Mouse (Mus musculus) ovary, postnatal 14 days (tissue): Measurements from ENCODE around the gene Kctd6.
"Not testable (repeated sequence)": the region's sequence is repeated elsewhere in the genome, so short reads cannot be mapped to it uniquely, and the experiment has no call there.

Source experiments
- DNase-seq: peaks from one replicate; pipeline ENCODE4 v3.0.0; 2022; ENCODE audit warnings: low spot score

Gene Kctd6

GRCm38 (mm10) chr14:8213803-8214224, at the start of gene Kctd6:
TSS of gene Kctd6 (plus strand) at chr14:8214140.
- peak; percentile 98 for DNase-seq

GRCm38 (mm10) chr14:8164463-8164862, 49.5 kb upstream of the Kctd6 start:
- DNase-seq = no peak

DNA sequence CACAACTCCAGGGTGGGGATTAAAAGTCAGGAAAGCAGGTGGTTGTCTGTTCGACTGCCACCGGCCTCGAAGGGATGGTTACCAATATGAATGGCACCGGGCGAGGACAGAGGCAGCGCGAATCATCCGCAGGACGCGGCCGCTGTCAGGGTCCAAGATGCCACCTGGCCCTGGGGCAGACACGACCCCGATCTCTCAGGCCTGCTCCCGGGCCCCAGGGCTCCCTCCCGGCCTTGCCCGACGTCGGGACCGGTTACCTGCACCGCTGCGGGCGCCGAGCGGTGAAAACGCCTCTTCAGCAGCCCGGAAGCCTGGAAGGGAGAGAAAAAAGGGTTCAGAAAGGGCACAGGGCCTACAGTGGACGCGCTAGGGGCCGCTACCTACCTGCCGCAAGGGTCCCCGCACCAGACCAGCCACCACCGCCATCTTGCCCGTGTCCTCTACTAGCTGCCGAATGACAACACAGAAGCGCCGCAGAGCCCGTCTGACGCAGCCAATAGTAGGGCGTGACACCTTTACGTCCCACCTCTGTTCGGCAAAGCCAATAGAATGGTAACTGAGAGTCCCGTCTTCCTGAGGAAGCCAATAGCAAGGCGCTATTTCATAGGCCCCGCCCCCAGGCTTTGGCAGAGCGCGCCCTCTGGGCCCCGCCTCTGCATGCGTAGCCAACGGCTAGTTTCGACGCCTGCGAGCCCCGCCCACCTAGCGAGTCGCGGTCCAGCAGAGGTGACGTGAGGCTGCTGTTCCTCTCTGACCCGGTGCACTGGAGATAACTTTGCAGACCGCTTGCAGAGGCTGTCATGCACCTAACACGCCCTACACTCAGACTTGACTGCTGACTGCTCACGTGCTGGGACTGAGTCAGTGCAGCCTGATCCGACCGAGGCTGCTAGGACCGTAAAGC, 41.2 kb upstream of the Kctd6 start, which contains the start of gene Pdhb:
Gene Pdhb, minus strand, starts transcription at position 519 of the 904 bp plus-strand sequence.
- peak; percentile 96 for DNase-seq

DNA sequence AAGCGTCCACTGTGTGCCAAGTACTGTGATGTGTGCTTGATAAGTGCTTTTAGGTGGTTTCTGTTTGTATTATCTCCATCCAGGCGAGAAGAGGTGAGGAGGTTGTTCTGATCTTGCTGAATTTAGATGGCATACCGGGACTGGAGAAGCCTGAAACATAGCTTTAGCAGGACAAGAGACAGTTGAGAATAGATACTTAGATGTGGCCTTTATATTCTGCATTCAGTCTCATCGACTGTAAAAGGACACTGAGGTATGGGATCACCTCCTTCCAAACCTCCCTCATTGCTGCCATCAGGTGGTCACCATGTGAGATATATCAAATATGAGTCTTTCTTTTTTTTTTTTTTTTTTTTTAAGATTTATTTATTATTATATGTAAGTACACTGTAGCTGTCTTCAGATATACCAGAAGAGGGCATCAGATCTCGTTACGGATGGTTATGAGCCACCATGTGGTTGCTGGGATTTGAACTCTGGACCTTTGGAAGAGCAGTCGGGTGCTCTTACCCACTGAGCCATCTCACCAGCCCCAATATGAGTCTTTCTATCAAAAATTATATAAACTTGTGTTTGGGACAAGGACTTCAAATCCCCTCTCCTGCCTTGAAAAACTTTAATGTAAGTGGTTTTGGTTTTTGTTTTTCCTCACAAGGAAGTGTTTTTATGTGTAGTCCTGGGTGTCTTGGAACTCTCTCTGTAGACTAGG, 40.2 kb upstream of the Kctd6 start:
- DNase-seq = not testable (repeated sequence)

DNA sequence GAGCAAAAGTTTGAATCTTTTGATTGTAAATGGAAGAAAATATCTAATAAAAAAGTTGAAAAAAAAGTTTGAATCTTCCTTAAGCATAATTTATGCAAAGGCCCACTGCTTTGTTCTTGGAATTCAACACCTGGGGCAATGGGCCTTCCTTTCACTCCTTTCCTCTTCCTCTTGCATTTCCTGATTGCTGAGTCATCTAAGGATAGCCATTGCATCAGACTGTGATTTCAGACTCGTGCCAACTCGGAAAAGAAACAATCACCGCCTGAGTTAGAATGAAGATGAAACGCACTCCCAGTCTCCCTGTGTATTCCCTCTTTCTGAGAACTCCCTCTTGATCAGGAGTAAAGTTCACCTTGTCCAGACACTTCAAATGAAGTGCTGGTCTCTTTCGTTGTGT, 39.3 kb upstream of the Kctd6 start:
- DNase-seq = no peak

GRCm38 (mm10) chr14:8176251-8176650, 37.7 kb upstream of the Kctd6 start:
- DNase-seq = no peak

- DNase-seq = no peak
These were observed 33.4 kb upstream of the Kctd6 start for GRCm38 (mm10) chr14:8180371-8181035.

DNA sequence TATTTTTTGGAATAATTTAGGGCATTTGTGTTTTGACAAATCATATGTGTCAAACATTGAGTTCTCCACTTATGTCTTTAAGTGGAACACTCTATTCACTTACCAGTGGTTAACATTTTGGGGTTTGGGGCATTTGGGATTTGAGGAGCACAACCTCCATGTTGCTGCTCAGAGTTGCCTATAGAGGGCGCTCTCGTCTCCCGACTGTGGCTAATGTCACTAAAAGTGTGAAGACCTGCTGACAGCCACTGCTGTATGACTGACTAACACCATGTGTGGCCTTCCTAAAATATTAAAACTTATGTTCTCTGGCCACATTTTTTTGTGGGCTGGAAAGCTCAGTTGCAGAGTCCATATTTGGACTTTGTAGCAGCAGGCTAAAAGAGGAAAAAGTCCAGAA, 30.6 kb upstream of the Kctd6 start:
- no peak for DNase-seq

DNA sequence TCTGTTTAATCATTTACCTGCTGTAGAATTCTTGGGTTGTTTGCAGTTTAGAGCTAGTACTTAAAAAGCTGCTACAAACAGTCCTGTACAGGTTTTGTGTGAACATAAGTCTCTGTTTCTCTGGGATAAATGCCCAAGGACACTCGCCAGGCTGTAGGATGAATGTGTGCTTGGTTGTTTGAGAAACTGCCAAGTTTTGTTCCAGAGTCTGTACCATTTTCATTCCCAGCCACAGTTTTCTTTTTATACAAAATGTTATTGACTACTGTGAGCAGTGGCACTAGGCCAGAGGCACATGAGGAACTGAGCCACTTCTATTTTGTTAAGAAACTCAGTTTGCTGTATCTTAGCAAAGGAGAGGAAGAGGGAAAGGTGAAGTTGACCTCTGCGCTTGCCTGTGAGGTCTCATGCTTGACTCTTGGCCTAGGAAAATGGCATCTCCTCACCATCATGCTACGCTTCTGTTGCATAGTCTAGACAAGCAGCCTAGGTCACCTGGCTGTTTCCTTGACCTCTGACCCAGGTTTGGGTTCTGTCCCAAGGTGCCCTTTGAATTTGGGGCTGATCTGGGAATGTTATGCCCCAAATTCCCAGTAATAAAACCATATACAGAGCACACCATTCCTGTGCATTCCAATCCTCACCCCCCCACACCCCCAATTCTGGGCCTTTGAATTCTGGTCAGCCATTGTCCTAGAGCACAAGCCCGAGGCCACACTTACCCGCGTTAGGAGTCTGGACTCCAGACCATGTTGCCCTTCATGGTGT, 27.5 kb upstream of the Kctd6 start:
- DNase-seq = no peak

- DNase-seq = no peak
These were observed 23.4 kb upstream of the Kctd6 start for GRCm38 (mm10) chr14:8190556-8190955.

DNA sequence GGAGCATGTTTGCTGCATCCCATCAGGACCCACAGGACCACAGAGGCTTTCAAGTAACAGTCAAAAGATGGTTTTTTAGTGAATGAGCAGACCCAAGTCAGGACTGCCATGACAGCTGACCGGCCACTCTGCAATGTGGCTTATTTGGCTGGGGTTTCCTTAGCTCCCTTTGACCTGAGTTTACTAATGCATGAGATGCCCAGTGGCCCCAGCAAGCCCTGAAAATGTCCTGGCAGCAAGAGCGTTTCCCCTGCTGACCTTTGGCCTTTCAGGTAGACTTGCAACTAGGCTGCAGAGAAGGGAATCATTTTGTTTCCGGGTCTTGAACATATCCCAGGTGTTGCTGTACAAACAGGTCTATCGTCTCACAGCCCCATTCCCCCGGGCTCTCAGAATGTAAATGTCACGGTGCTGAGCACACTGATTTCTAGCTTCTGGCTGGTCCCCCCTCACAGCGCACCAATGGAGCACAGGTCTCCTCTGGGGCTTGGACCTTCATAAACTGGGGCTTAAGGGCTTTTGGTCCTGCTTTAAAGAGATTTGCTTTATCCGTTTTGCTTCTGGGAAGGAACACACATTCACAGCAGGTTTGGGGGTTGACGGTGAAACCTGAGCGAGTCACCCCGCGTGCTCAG, 22.5 kb upstream of the Kctd6 start:
- DNase-seq = no peak

DNA sequence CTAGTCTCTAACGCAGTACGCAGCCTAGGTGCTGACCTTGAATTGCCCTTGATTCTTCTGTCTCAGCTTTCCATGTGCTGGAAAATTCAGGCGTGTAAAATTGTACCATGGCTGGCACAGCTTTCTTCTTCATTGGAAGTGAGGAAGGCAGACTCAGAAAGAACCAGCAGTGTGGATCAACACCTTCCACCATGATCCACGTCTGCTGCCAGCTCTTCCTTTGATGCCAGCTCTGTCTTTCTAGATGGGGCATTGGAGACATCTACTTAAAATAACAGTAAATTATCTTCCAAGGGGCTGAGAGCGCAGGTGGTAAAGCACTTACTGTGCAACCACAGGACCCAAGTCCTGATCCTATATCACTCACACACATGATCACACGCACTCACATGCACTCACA, 21.2 kb upstream of the Kctd6 start:
- no peak for DNase-seq

DNA sequence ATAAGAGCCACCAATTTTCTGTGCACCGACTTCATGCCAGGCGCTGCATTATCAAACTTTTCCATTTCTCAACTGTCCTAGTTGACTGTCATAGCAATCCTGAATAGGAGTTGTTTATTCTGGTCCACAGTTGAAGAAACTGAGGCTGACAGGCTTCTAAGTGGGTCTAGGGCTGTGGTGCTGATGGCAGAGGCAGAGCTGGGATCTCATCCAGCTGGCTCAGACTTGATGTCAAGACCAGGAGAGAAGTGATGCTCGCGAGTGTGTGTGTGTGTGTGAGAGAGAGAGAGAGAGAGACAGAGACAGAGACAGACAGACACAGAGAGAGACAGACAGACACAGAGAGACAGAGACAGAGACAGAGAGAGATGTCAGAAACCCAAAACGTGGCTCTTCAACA, 13.2 kb upstream of the Kctd6 start:
- DNase-seq = no peak

- DNase-seq = no peak
These were observed 12.2 kb upstream of the Kctd6 start for GRCm38 (mm10) chr14:8201715-8202114.

DNA sequence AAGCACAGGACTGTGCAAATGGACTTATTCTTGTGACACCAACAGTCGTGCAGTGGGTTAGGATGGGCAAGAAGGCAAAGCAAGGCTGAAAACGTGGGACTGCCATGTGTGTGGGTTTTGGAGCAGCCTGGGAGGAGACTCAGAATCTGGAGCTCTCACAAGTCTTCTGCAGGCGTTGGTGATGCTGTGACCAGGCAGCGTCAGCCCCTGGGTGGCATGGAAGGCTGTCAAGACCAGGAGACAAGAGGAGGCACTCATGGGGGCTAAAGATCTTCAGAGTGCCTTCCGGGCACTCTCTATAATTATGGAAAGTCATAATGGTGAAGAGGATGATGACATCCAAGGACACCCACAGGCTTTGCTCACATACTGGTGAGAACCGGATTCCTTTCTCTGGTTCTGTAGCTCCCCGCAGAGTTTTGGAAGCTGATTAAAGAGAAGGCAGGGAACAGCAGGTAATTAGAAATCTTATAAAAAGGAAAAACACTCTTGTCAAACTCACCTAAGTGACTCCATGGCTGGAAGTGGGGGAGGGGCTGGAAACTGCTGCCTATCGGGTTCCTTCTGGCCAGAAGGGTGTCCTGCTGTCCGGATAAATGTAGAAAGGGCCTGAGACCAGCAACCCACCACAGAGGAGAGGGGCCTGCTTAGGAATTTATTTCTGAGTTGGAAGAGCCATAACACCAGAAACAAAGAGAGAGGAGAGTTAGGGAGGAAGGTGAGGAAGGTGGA, 7.6 kb upstream of the Kctd6 start:
- no peak for DNase-seq

DNA sequence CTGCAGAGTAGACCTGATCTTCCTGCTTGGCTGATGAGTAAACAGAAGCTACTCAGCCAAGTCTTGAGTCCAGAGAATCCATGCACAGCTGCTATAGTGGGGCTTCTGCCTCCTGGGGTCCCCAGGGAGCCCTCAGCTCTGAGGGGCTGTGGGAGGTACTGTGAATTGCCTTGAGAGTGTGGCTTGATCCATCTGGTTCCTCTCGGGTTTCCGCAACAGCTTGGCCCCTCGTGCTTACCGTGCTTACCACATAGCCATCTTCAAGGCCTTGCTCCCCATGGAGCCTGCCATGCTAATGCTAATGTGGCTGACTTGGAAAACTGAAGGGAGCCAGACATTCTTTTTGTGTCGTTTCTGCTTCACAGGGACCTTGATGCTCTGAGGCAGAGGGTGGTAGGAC, 6.8 kb upstream of the Kctd6 start:
- DNase-seq = no peak

DNA sequence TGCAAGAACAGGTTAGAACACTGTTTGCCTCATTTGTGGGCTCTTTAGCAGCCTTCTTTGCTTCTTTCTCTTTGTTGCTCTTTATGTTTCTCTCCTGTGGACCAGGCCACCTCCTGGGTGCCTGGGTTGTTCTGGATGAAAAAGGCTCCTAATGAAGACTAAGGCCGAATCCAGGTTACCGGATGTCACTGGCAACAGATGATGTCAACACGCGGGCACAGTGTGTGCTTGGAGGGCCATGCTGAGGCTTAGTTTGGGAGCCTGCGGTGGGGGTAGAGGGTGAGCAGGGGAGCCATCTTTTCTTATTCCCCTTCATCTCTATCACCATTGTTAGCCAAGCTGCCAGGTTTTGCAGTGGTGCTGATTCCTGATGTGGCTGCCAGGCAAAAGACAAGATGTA, 6.4 kb upstream of the Kctd6 start:
- DNase-seq = no peak

DNA sequence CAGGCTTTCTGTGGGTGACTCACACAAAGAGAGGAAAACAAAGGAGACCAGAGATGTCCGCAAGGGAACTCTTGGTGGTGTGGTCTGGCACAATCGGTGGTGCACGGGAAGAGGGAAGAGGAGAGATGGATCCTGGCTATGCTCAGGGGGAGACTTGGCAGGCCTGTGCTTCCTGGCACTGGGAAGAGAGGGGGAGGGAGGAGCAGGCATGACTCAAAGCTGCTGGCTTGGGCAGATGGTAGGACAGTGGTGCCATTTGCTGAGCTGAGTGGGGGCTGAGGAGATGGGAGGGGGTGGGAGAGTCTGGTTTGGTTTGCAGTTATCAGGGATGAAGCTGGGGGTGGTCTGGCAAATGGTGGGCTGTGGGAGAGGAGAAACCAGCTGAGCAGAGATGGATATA, 5.1 kb upstream of the Kctd6 start:
- DNase-seq = no peak

GRCm38 (mm10) chr14:8209896-8210295, 4.0 kb upstream of the Kctd6 start:
- no peak for DNase-seq

GRCm38 (mm10) chr14:8212996-8213395, 944 bp upstream of the Kctd6 start:
- DNase-seq = no peak
